Mouse (Mus musculus) CH12.LX (cell line): ENCODE measurements around the gene Txndc17.

Experiments
- CHD2 ChIP-seq: IDR thresholded peaks from 2 replicates; pipeline ENCODE4 v1.6.1; 2011; ENCODE audit warnings: low read length, improper control_type of control experiment
- CTCF ChIP-seq, 2 experiments: IDR thresholded peaks in 1 of 2; conservative IDR thresholded peaks in 1 of 2; 2 replicates each; pipeline ENCODE4 v1.5.1; 2011 to 2012; ENCODE audit warnings: low read depth in 2 of 2, low read length in 2 of 2, improper control_type of control experiment in 1 of 2, inconsistent platforms in 1 of 2, mild to moderate bottlenecking in 1 of 2, moderate library complexity in 1 of 2
- ELF1 ChIP-seq: IDR thresholded peaks from 2 replicates; pipeline ENCODE4 v1.6.1; 2014; ENCODE audit warnings: low read depth, mild to moderate bottlenecking, inconsistent platforms, low read length, improper control_type of control experiment
- ETS1 ChIP-seq: conservative IDR thresholded peaks from 2 replicates; pipeline ENCODE4 v1.6.1; 2012; ENCODE audit warnings: low read depth, mild to moderate bottlenecking, inconsistent platforms, low read length, improper control_type of control experiment, moderate library complexity
- GABPA ChIP-seq: IDR thresholded peaks from 2 replicates; pipeline ENCODE4 v1.6.1; 2012; ENCODE audit warnings: low read depth, low read length, improper control_type of control experiment, inconsistent platforms; ENCODE audit not compliant: insufficient replicate concordance
- MAX ChIP-seq: IDR thresholded peaks from 2 replicates; pipeline ENCODE4 v1.6.1; 2011; ENCODE audit warnings: low read length, improper control_type of control experiment
- MXI1 ChIP-seq: IDR thresholded peaks from 2 replicates; pipeline ENCODE4 v1.6.1; 2011; ENCODE audit warnings: mild to moderate bottlenecking, low read depth, low read length, improper control_type of control experiment
- MYC ChIP-seq: IDR thresholded peaks from 2 replicates; pipeline ENCODE4 v1.6.1; 2011; ENCODE audit warnings: low read depth, mild to moderate bottlenecking, improper control_type of control experiment, low read length
- NRF1 ChIP-seq: IDR thresholded peaks from 2 replicates; pipeline ENCODE4 v1.6.1; 2014; ENCODE audit warnings: low read depth, mild to moderate bottlenecking, inconsistent platforms, low read length, improper control_type of control experiment, moderate library complexity
- POLR2A ChIP-seq: IDR thresholded peaks from 2 replicates; pipeline ENCODE4 v1.6.1; 2011; ENCODE audit warnings: low read depth, mild to moderate bottlenecking, improper control_type of control experiment, low read length
- POLR2AphosphoS2 ChIP-seq: IDR thresholded peaks from 2 replicates; pipeline ENCODE4 v1.6.1; 2011; ENCODE audit warnings: low read depth, low read length, improper control_type of control experiment
- SMC3 ChIP-seq: IDR thresholded peaks from 2 replicates; pipeline ENCODE4 v1.6.1; 2011; ENCODE audit warnings: low read depth, low read length, improper control_type of control experiment

DNA sequence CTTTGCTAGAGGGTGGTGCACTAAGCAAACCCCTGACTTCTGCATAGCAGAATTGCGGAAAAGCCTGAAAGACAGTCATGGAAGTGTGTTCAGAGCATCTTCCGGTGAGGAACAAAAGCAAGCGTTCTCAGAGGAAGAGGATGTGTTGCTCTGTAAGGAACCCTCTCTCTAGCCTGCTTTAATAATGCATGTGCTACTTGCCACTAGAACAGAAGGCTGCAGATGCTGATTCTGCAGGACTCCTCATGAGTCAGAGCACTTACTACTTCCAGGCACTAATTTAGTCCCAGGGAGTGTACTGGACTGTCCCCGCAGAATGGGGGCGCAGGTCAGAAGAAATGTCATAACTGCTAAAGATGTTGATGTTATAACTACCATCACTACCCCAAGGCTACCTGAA is 9.8 kb downstream of the Txndc17 start:
- no peak for TF ChIP-seq CTCF (conservative IDR thresholded peaks at IDR 0.05 in 1 of 2, IDR thresholded peaks at IDR 0.05 in 1 of 2; ENCODE audit: low read depth in 2 of 2, low read length in 2 of 2)
- no peak for TF ChIP-seq NRF1
- no peak for TF ChIP-seq MAX
- no peak for TF ChIP-seq ETS1
- no peak for TF ChIP-seq ELF1
- no peak for TF ChIP-seq POLR2AphosphoS2
- TF ChIP-seq MYC: no peak
- no peak for TF ChIP-seq SMC3
- no peak for TF ChIP-seq MXI1
- no peak for TF ChIP-seq POLR2A
- no peak for TF ChIP-seq GABPA
- no peak for TF ChIP-seq CHD2
